Mouse (Mus musculus) forebrain, embryonic 11.5 days (tissue): Measurements from ENCODE around the gene Hmgn1. TPM values are rescaled to one million over a fixed set of nuclear protein-coding genes. Genes with fewer than 3 reads are reported as not detected.

Experiments used
- ATAC-seq: fragments of 200-750 bp; cut with Nextera tagmentation; replicated peaks from 2 replicates; pipeline ENCODE4 v1.8.0; 2017; ENCODE audit warnings: moderate TSS enrichment; ENCODE audit not compliant: low FRiP score
- DNase-seq: peaks from one replicate; pipeline ENCODE4 v3.0.0-alpha.2; 2017; ENCODE audit warnings: low spot score
- H3K27ac ChIP-seq: fragments of 300-500 bp; sonication (generic); 2 replicates; pipeline ENCODE4 v1.5.1; 2014; ENCODE audit warnings: low read depth, low read length
- H3K27me3 ChIP-seq: fragments of 300-500 bp; sonication (generic); 2 replicates; pipeline ENCODE4 v1.6.1; 2014; ENCODE audit warnings: mild to moderate bottlenecking, low read length, mixed read lengths; ENCODE audit not compliant: control insufficient read depth, insufficient read depth
- H3K36me3 ChIP-seq: fragments of 300-500 bp; sonication (generic); 2 replicates; pipeline ENCODE4 v1.6.1; 2014; ENCODE audit warnings: mild to moderate bottlenecking, low read length, moderate library complexity, mixed read lengths; ENCODE audit not compliant: control insufficient read depth, insufficient read depth
- H3K4me1 ChIP-seq: fragments of 300-500 bp; sonication (generic); replicated peaks from 2 replicates; pipeline ENCODE4 v1.6.1; 2014; ENCODE audit warnings: low read length, mixed read lengths; ENCODE audit not compliant: control insufficient read depth, insufficient read depth
- H3K4me2 ChIP-seq: fragments of 300-500 bp; sonication (generic); 2 replicates; pipeline ENCODE4 v1.6.1; 2014; ENCODE audit warnings: low read depth, mild to moderate bottlenecking, low read length, moderate library complexity, mixed read lengths; ENCODE audit not compliant: severe bottlenecking
- H3K4me3 ChIP-seq: fragments of 300-500 bp; sonication (generic); 2 replicates; pipeline ENCODE4 v1.5.1; 2014; ENCODE audit warnings: low read depth, low read length
- H3K9ac ChIP-seq: fragments of 300-500 bp; sonication (generic); 2 replicates; pipeline ENCODE4 v1.6.1; 2014; ENCODE audit warnings: low read length
- H3K9me3 ChIP-seq: fragments of 300-500 bp; sonication (generic); 2 replicates; pipeline ENCODE4 v1.6.1; 2016; ENCODE audit warnings: low read length, mixed read lengths; ENCODE audit not compliant: control insufficient read depth
- WGBS: fragments of 180-500 bp; shearing (Covaris S2); extraction: QIAGEN DNeasy Blood & Tissue Kit; methylation state at CpG from one replicate; pipeline ENCODE4 v1.1.7; 2014; 5-methylcytosine and 5-hydroxymethylcytosine counted together
- polyA plus RNA-seq: library from polyadenylated mRNA; unstranded; fragments of >200 nt; fragmentation: Nextera tagmentation; extraction: Ambion mirVana; gene quantifications from 2 replicates; pipeline ENCODE4 v1.2.1, GENCODE M21; 2014

The Hmgn1 gene
- 882 and 935 TPM in 2 replicates for polyA plus RNA-seq

- WGBS: under 1% methylated on average over 61 of the region's 72 CpGs
Measured at GRCm38 (mm10) chr16:96127657-96128344, at the start of gene Hmgn1. Gene Hmgn1, minus strand, starts transcription at chr16:96127729.

GRCm38 (mm10) chr16:96175399-96175798 lies 47.9 kb upstream of the Hmgn1 start:
- 49% methylated on average over 2 of the region's 2 CpGs for WGBS
- no peak overlapping the region for H3K27ac ChIP-seq
- no peak overlapping the region for H3K4me3 ChIP-seq
- DNase-seq: no peak
- no peaks in the 10 kb centered on the region for H3K36me3 ChIP-seq
- no peak overlapping the region for H3K4me2 ChIP-seq
- H3K27me3 ChIP-seq: no peaks in the 10 kb centered on the region
- no peaks in the 10 kb centered on the region for H3K9me3 ChIP-seq
- H3K9ac ChIP-seq: no peak overlapping the region
- H3K4me1 ChIP-seq: no peaks in the 10 kb centered on the region
- no peak for ATAC-seq

More at GRCm38 (mm10) chr16:96127657-96128344, at the start of gene Hmgn1:
- peaks cover 15% of the 10 kb centered on the region; the same call in 1 of the 2 replicates for H3K36me3 ChIP-seq
- H3K4me3 ChIP-seq: peak within 1 kb of the TSS; percentile 95
- H3K4me2 ChIP-seq: peak within 1 kb of the TSS; percentile 86
- no peaks in the 10 kb centered on the region for H3K27me3 ChIP-seq
- peak; percentile 100 for DNase-seq
- ATAC-seq: peak; percentile 97
- no peaks in the 10 kb centered on the region for H3K9me3 ChIP-seq
- H3K27ac ChIP-seq: peak within 1 kb of the TSS; percentile 94
- H3K9ac ChIP-seq: peak within 1 kb of the TSS; percentile 98
- peaks cover 6% of the 10 kb centered on the region; the same call in 1 of the 2 replicates for H3K4me1 ChIP-seq

GRCm38 (mm10) chr16:96173648-96174047 lies 46.1 kb upstream of the Hmgn1 start:
- ATAC-seq (no peak), DNase-seq (no peak)
- Histone ChIP-seq H3K9ac (no peak overlapping the region), H3K4me3 (no peak overlapping the region), H3K4me2 (no peak overlapping the region), H3K4me1 (no peaks in the 10 kb centered on the region), H3K27ac (no peak overlapping the region), H3K9me3 (no peaks in the 10 kb centered on the region), H3K27me3 (no peaks in the 10 kb centered on the region), H3K36me3 (no peaks in the 10 kb centered on the region)
- WGBS: 82% methylated on average over 8 of the region's 8 CpGs

GRCm38 (mm10) chr16:96168837-96169236 lies 41.3 kb upstream of the Hmgn1 start:
- no peaks in the 10 kb centered on the region for H3K36me3 ChIP-seq
- H3K27ac ChIP-seq: no peak overlapping the region

GRCm38 (mm10) chr16:96165723-96166264 lies 38.3 kb upstream of the Hmgn1 start:
- Histone ChIP-seq H3K9ac (no peak overlapping the region), H3K9me3 (no peaks in the 10 kb centered on the region), H3K4me2 (no peak overlapping the region), H3K4me1 (no peaks in the 10 kb centered on the region), H3K36me3 (no peaks in the 10 kb centered on the region), H3K4me3 (no peak overlapping the region), H3K27me3 (no peaks in the 10 kb centered on the region), H3K27ac (no peak overlapping the region)
- ATAC-seq (no peak), DNase-seq (no peak)
- WGBS: 83% methylated on average over 4 of the region's 4 CpGs

More at GRCm38 (mm10) chr16:96168837-96169236, 41.3 kb upstream of the Hmgn1 start:
- no peak for ATAC-seq
- H3K4me1 ChIP-seq: no peaks in the 10 kb centered on the region
- no peak overlapping the region for H3K4me3 ChIP-seq
- WGBS: 93% methylated on average over 4 of the region's 4 CpGs
- H3K27me3 ChIP-seq: no peaks in the 10 kb centered on the region
- H3K4me2 ChIP-seq: no peak overlapping the region
- no peak for DNase-seq
- H3K9ac ChIP-seq: no peak overlapping the region
- no peaks in the 10 kb centered on the region for H3K9me3 ChIP-seq

GRCm38 (mm10) chr16:96161336-96161735 lies 33.8 kb upstream of the Hmgn1 start:
- Histone ChIP-seq H3K4me2 (no peak overlapping the region), H3K4me1 (peaks cover 7% of the 10 kb centered on the region; the same call in 1 of the 2 replicates), H3K4me3 (no peak overlapping the region), H3K9me3 (no peaks in the 10 kb centered on the region), H3K9ac (no peak overlapping the region), H3K36me3 (no peaks in the 10 kb centered on the region), H3K27me3 (no peaks in the 10 kb centered on the region), H3K27ac (no peak overlapping the region)
- ATAC-seq: no peak
- 87% methylated on average over 4 of the region's 4 CpGs for WGBS
- DNase-seq: no peak

GRCm38 (mm10) chr16:96160927-96161326 lies 33.4 kb upstream of the Hmgn1 start:
- no peaks in the 10 kb centered on the region for H3K9me3 ChIP-seq
- no peak for DNase-seq

GRCm38 (mm10) chr16:96159794-96160346 lies 32.3 kb upstream of the Hmgn1 start:
- peaks cover 7% of the 10 kb centered on the region; the same call in 1 of the 2 replicates for H3K4me1 ChIP-seq
- no peaks in the 10 kb centered on the region for H3K36me3 ChIP-seq
- WGBS: 85% methylated on average over 20 of the region's 20 CpGs
- peak overlapping the region; percentile 54; the same call in 1 of the 2 replicates for H3K4me3 ChIP-seq
- no peaks in the 10 kb centered on the region for H3K9me3 ChIP-seq
- DNase-seq (peak; percentile 53), ATAC-seq (0 out of 2 replicates have a peak, but pooled peaks have one; percentile 11)
- H3K27ac ChIP-seq: no peak overlapping the region
- peak overlapping the region; percentile 97 for H3K4me2 ChIP-seq
- H3K9ac ChIP-seq: peak overlapping the region; percentile 84
- H3K27me3 ChIP-seq: no peaks in the 10 kb centered on the region

More at GRCm38 (mm10) chr16:96160927-96161326, 33.4 kb upstream of the Hmgn1 start:
- no peak for ATAC-seq
- H3K27ac ChIP-seq: no peak overlapping the region
- WGBS: 85% methylated on average over 1 of the region's 1 CpGs
- no peaks in the 10 kb centered on the region for H3K27me3 ChIP-seq
- no peak overlapping the region for H3K4me2 ChIP-seq
- peaks cover 7% of the 10 kb centered on the region; the same call in 1 of the 2 replicates for H3K4me1 ChIP-seq
- no peak overlapping the region for H3K4me3 ChIP-seq
- H3K9ac ChIP-seq: no peak overlapping the region
- no peaks in the 10 kb centered on the region for H3K36me3 ChIP-seq
